Mouse (Mus musculus) limb, embryonic 14.5 days (tissue): ENCODE measurements around the gene Rtf2. TPM values are rescaled to one million over a fixed set of nuclear protein-coding genes. Genes with fewer than 3 reads are reported as not detected.

Source experiments
- ATAC-seq: fragments of 200-750 bp; cut with Nextera tagmentation; 2 replicates; pipeline ENCODE4 v1.8.0; 2017; ENCODE audit warnings: low read depth, moderate number of reproducible peaks, moderate TSS enrichment; ENCODE audit not compliant: low FRiP score
- DNase-seq: peaks from one replicate; pipeline ENCODE4 v3.0.0-alpha.2; 2015; ENCODE audit warnings: low spot score
- H3K27ac ChIP-seq: fragments of 300-500 bp; sonication (generic); replicated peaks from 2 replicates; pipeline ENCODE4 v1.5.1; 2014; ENCODE audit warnings: low read depth, mild to moderate bottlenecking, low read length, moderate library complexity, mixed read lengths
- H3K27me3 ChIP-seq: fragments of 300-500 bp; sonication (generic); 2 replicates; pipeline ENCODE4 v1.6.1; 2014; ENCODE audit warnings: low read length, mixed read lengths; ENCODE audit not compliant: control insufficient read depth, insufficient read depth
- H3K36me3 ChIP-seq: fragments of 300-500 bp; sonication (generic); 2 replicates; pipeline ENCODE4 v1.6.1; 2014; ENCODE audit warnings: mild to moderate bottlenecking, low read length, moderate library complexity, mixed read lengths; ENCODE audit not compliant: control insufficient read depth, insufficient read depth
- H3K4me1 ChIP-seq: fragments of 300-500 bp; sonication (generic); 2 replicates; pipeline ENCODE4 v1.6.1; 2014; ENCODE audit warnings: antibody characterized with exemption, low read length, mixed read lengths; ENCODE audit not compliant: control insufficient read depth, insufficient read depth
- H3K4me2 ChIP-seq: fragments of 300-500 bp; sonication (generic); replicated peaks from 2 replicates; pipeline ENCODE4 v1.6.1; 2014; ENCODE audit warnings: low read depth, mild to moderate bottlenecking, low read length, moderate library complexity; ENCODE audit not compliant: severe bottlenecking
- H3K4me3 ChIP-seq: fragments of 300-500 bp; sonication (generic); replicated peaks from 2 replicates; pipeline ENCODE4 v1.5.1; 2014; ENCODE audit warnings: low read length
- H3K9ac ChIP-seq: fragments of 300-500 bp; sonication (generic); 2 replicates; pipeline ENCODE4 v1.6.1; 2014; ENCODE audit warnings: mild to moderate bottlenecking, low read depth, low read length, moderate library complexity; ENCODE audit not compliant: severe bottlenecking
- H3K9me3 ChIP-seq: fragments of 300-500 bp; sonication (generic); 2 replicates; pipeline ENCODE4 v1.6.1; 2016; ENCODE audit warnings: low read length; ENCODE audit not compliant: control insufficient read depth
- POLR2A ChIP-seq: fragments of 200-500 bp; IDR thresholded peaks from 2 replicates; pipeline ENCODE4 v1.8.0; 2012; ENCODE audit warnings: inconsistent platforms, mild to moderate bottlenecking, moderate library complexity, borderline replicate concordance; ENCODE audit not compliant: insufficient read depth, insufficient read length; ENCODE audit errors: extremely low read depth
- WGBS: fragments of 180-500 bp; shearing (Covaris S2); extraction: QIAGEN DNeasy Blood & Tissue Kit; methylation state at CpG from one replicate; pipeline ENCODE4 v1.1.7; 2014; 5-methylcytosine and 5-hydroxymethylcytosine counted together
- polyA plus RNA-seq, 2 experiments: library from polyadenylated mRNA; depleted of rRNA in 1 of 2; stranded (reverse) in 1 of 2; unstranded in 1 of 2; fragments of >200 nt; fragmentation: Nextera tagmentation in 1 of 2; extraction: Ambion mirVana in 1 of 2; gene quantifications; 2 replicates each; pipeline versions ENCODE4 v1.2.1 to v1.2.3; 2012 to 2014

Gene Rtf2
- polyA plus RNA-seq, 2 experiments = 45.9 to 69.9 TPM

DNA sequence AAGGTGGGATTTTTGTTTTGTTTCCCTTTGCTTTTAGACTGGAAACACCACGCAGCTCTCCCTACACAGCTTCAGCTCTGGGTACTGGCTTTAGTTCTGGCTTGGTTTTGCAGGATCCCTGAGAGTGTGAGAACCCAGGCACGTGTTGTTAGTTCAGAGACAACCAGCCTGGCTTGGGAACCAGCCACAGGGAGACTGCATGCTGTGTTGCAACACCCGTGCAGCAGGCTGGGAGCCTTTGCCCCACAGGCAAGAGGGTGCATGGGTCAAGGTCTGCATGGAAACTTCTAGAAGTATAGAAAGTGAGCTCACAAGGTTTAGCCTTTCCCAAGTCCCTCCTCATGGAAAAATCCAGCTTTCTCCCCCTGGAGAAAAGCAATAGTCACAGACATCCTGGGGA is 70.5 kb downstream of the Rtf2 start:
- WGBS = 49% methylated on average over 3 of the region's 3 CpGs

GRCm38 (mm10) chr2:172516407-172516992 is 76.1 kb downstream of the Rtf2 start:
- no peak for TF ChIP-seq POLR2A
- no peak for DNase-seq
- 21% methylated on average over 11 of the region's 11 CpGs for WGBS

More for the DNA sequence above, 70.5 kb downstream of the Rtf2 start:
- Histone ChIP-seq H3K4me1 (no peaks in the 10 kb centered on the region), H3K4me2 (no peak overlapping the region), H3K9ac (no peak overlapping the region), H3K4me3 (no peak overlapping the region), H3K9me3 (no peaks in the 10 kb centered on the region), H3K27ac (no peak overlapping the region), H3K27me3 (no peaks in the 10 kb centered on the region), H3K36me3 (no peaks in the 10 kb centered on the region)
- DNase-seq (no peak), ATAC-seq (no peak)
- no peak for TF ChIP-seq POLR2A

More at GRCm38 (mm10) chr2:172516407-172516992, 76.1 kb downstream of the Rtf2 start:
- Histone ChIP-seq H3K4me2 (no peak overlapping the region), H3K4me1 (no peaks in the 10 kb centered on the region), H3K9me3 (no peaks in the 10 kb centered on the region), H3K27ac (no peak overlapping the region), H3K4me3 (no peak overlapping the region), H3K9ac (no peak overlapping the region), H3K36me3 (no peaks in the 10 kb centered on the region), H3K27me3 (no peaks in the 10 kb centered on the region)
- ATAC-seq = no peak

Other genes starting within 250 kb of the Rtf2 start
- 0.18 and 0.22 TPM in 2 replicates for gene Mc3r, start 192.1 kb upstream of the Rtf2 start, polyA plus RNA-seq (2012; rRNA removed)
- 0.12 TPM in 1 of 2 replicates, not detected in the other for gene Mc3r, start 192.1 kb upstream of the Rtf2 start, polyA plus RNA-seq (2014; fragmentation: Nextera tagmentation; extraction: Ambion mirVana)
- 9.8 and 10.7 TPM in 2 replicates for gene Fam210b, start 95.0 kb upstream of the Rtf2 start, polyA plus RNA-seq (2012; rRNA removed)
- gene Fam210b, start 95.0 kb upstream of the Rtf2 start, polyA plus RNA-seq (2014; fragmentation: Nextera tagmentation; extraction: Ambion mirVana) = 14.6 and 16.5 TPM in 2 replicates
- 49.8 and 58.7 TPM in 2 replicates for gene Aurka, start 70.0 kb upstream of the Rtf2 start, polyA plus RNA-seq (2012; rRNA removed)
- gene Aurka, start 70.0 kb upstream of the Rtf2 start, polyA plus RNA-seq (2014; fragmentation: Nextera tagmentation; extraction: Ambion mirVana) = 85.3 and 98.9 TPM in 2 replicates
- 50.7 and 58.0 TPM in 2 replicates for gene Cstf1, start 69.9 kb upstream of the Rtf2 start, polyA plus RNA-seq (2012; rRNA removed)
- gene Cstf1, start 69.9 kb upstream of the Rtf2 start, polyA plus RNA-seq (2014; fragmentation: Nextera tagmentation; extraction: Ambion mirVana) = 36.9 and 43.7 TPM in 2 replicates
- gene Cass4, start 46.8 kb upstream of the Rtf2 start, polyA plus RNA-seq (2012; rRNA removed) = 0.16 and 0.33 TPM in 2 replicates
- 0.28 and 0.50 TPM in 2 replicates for gene Cass4, start 46.8 kb upstream of the Rtf2 start, polyA plus RNA-seq (2014; fragmentation: Nextera tagmentation; extraction: Ambion mirVana)
- 0.03 TPM in 1 of 2 replicates, not detected in the other for gene Gcnt7, start 18.0 kb downstream of the Rtf2 start, polyA plus RNA-seq (2012; rRNA removed)
- gene Gcnt7, start 18.0 kb downstream of the Rtf2 start, polyA plus RNA-seq (2014; fragmentation: Nextera tagmentation; extraction: Ambion mirVana) = 0.66 and 1.1 TPM in 2 replicates
- gene Fam209, start 32.0 kb downstream of the Rtf2 start, polyA plus RNA-seq (2012; rRNA removed) = 0.15 and 0.16 TPM in 2 replicates
- 0.66 TPM in 1 of 2 replicates, not detected in the other for gene Fam209, start 32.0 kb downstream of the Rtf2 start, polyA plus RNA-seq (2014; fragmentation: Nextera tagmentation; extraction: Ambion mirVana)
- 6.1 and 7.7 TPM in 2 replicates for gene Tfap2c, start 109.0 kb downstream of the Rtf2 start, polyA plus RNA-seq (2012; rRNA removed)
- gene Tfap2c, start 109.0 kb downstream of the Rtf2 start, polyA plus RNA-seq (2014; fragmentation: Nextera tagmentation; extraction: Ambion mirVana) = 9.9 and 10.0 TPM in 2 replicates